Mouse (Mus musculus): ENCODE data around the gene Ltc4s.

Gene Ltc4s

DNA sequence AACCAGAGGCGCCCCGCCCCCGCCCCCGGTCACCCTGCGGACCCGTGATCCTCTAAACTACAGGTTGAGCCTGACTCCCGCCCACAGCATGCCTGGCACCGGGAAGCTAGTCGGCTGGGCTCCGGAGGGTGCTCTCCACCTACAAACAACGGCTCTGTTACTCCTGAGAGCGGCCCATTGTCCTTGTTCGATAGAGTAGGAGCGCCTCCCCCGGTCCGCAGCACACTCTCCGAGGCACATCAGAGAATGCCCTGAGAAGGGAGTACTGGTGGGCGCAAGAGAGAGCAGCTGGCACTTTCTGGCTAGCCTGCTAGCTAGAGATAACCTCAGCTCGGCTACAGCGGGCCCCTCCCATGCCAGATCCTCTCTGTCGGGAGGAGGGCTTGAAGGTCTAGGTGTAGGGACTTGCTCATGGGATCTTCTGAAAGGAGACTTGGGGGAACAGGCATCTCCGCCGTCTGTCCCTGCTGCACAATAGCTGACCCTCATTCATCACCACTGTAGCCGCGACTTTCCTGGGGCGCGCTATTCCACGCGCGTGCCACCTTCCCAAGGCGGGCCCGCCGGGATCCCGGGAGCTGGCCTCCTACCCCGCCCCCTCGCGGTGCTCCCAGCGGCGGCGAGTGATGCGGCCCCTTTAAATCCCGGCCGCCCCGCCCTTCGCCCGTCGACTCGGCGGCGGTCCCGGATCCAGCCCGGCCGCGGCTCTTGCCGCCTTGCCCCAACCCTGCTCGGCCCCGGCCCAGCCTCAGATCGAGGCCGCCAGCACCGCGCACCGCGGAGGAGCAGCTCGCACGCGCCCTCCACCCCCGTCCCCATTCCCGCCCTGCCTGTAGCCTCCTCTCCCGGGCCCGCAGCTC is 13.5 kb downstream of the Ltc4s start:
- peak; percentile 66 to 77 for DNase-seq (ENCODE audit: low spot score in 2 of 2)

DNA sequence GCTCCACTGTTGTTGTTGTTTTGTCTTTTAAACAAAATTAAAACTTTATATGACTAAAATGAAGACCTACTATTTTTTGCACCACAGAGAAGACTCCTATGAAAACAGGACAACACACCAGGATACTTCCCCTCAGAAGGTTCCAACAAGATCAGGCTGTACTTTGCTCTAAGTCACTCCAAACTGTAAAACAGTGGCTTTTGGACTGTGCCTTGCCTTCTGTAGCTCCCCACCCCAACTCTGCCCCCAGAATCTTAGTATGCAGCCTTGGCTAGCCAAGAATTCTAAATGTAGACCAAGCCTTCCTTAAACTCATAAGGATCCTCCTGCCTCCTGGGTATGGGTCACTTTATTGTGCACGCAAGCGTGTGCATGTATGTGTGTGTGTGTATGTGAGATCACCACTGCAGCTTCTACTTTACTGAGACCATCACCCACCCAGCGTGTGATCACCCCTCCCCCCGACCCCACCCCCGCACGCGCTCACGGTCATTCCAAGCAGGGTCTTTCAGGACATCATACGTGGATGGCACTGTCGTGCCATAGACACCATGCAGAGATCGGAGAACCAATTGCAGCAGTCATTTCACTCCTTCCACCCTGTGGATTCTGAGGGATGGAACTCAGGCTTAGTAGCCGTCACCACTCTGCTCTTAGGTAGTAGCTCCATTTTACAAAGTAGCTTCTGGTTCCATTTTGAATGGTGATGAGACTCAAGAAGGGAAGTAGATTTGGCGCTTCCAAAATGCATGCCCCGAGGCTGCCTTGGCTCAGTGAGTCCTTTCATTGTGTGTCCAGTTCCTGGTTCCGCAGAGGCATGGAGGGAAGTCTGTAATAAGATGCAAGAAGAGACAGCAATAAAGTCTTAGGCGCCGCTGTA is 14.4 kb downstream of the Ltc4s start:
- DNase-seq (ENCODE audit: low spot score in 2 of 2): no peak

DNA sequence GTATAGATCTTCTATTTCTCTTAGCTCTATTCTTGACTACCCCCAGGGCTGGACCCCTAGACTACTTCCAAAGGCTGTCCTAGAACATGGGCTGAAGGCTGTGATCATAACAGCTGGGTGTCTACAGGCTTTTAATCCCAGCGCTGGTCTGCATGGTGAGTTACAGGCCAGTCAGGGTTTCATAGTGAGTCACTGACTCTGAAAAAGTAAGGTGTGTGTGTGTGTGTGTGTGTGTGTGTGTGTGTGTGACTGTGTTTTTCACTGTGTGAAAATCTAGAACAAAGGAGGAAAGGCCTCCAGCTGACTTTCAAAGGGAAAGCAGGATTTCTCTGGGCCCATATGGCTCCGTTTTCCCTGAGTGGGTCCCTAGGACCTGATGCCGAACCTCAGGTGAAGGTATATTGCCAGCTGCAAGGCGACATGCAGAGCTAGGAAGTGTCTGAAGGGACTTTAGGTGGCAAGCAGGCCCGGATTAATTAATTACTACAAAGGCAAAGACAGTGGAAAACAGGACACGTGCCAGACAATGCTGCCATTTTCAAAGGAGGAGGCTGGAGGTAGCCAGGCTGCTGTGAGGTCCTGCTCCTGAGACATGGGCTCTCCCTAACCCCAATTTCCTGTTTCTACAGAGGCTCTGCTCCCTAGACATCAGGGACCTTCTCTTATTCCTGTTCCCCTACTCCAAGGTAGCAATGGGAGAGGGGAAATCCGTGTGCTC is 15.7 kb downstream of the Ltc4s start:
- DNase-seq (ENCODE audit: low spot score in 2 of 2): no peak

DNA sequence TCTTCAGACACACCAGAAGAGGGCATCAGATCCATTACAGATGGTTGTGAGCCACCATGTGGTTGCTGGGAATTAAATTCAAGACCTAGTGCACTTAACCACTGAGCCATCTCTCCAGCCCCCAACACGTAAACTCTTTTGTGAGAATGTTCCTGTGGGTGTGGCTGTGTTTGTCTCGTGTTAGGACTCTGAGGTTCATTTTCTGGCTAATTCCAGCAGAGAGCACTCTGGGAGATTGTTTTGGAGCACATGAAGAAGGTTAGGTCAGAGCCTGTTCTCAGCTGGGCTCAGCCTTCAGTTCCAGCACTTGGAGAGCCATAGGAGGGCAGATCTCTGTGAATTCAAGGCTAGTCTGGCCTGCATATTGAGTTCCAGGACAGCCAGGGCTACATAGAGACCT is 18.6 kb downstream of the Ltc4s start:
- no peak for DNase-seq (ENCODE audit: low spot score in 2 of 2)

GRCm38 (mm10) chr11:50217811-50218210 is 20.6 kb downstream of the Ltc4s start:
- DNase-seq (ENCODE audit: low spot score in 2 of 2): no peak

DNA sequence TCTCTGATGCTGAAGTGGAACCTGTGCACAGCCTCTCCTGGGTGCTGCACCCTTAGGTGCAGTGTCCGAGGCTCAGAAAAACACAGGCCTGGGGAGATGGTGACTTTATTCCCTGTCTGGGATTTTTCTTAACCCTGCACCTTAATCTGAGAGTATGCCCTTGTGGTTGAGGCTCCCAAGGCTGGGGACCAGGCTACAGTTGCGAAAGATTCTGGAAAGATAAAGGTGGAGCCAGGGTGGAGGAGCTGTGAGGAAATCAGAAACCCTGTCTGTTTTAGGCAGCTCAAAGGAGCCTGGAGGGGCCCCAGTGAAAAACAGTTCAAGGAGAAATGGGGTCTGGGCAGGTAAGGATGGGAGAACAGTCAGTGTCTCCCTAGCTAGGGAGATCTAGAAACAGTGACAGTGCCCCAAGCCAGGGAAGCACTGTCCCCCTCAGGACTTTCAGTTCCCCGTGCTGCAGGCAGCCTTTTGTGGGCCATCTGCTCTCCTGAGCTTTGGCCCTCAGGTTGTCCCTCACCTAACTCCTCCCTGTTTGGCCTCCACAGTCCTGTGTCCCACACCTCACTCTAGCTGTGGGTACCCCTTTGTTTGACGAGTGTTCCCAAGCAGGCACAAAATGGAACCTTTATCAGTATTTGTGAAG is 21.6 kb downstream of the Ltc4s start:
- DNase-seq (ENCODE audit: low spot score in 2 of 2): no peak

DNA sequence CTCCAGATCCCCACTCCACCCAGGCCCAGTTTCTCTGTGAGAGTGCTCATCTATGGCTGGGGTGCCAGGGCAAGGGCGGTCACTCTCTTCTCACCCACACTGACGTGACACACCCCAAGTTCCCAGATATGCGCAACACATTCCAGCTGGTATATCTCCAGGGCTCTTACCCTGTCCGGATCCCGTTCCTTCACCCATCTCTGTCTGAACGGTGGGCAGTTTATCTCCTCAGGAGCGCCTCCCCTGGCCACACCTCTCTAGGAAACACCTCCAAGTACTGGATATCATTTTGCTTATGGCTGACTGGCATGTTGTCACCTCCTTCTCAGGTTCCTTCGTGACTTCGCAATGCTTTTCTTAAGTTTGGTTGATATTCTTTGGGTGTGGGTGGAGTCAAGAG is 22.8 kb downstream of the Ltc4s start:
- no peak for DNase-seq (ENCODE audit: low spot score in 2 of 2)

- DNase-seq (ENCODE audit: low spot score in 2 of 2): no peak
Measured at GRCm38 (mm10) chr11:50214631-50215030, 23.8 kb downstream of the Ltc4s start.

DNA sequence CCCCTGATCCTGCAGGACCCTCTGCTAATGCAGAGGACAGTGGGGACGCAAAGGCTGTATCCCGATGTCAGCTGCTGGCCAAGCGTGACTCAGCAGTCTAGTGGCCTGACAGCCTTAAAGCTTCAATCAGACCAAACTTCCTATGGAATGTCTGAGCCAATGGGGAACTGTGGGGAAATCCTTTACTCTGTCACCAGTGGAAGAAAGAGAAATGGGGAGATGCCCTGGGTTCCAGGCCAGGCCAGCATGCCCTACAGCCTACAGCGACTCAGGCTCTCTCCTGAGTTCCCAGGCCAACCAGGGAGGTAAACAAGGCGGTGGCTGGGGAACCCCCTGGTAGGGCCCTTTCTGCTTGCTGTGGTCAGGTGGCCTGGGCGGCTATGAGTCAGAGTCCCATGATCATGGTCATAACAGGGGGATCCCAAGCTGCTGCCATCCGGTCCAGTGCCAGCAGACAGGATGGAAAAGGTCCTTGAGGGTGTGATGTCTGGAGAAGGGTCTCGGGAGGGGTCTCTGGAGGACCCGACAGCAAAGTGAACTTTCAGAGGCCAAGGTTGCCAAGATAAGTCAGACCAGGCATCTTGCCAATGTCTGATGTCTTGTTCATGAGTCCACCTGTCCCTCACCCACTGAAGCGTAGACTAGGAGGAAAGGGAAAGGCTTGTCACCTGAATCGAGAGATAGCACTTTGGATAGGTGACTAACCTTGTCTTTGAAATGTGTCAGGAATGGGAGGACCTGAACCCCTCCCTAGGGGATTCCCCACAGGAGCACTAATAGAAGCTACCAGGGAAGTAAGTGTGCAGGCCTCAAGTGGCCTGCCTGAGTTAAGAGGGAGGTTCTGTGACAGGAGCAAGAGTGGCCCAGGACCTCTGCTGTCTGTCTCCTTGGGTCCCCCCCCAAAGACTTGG is 25.3 kb downstream of the Ltc4s start:
- no peak for DNase-seq (ENCODE audit: low spot score in 2 of 2)

GRCm38 (mm10) chr11:50212060-50212739 is 26.2 kb downstream of the Ltc4s start:
- no peak for DNase-seq (ENCODE audit: low spot score in 2 of 2)

DNA sequence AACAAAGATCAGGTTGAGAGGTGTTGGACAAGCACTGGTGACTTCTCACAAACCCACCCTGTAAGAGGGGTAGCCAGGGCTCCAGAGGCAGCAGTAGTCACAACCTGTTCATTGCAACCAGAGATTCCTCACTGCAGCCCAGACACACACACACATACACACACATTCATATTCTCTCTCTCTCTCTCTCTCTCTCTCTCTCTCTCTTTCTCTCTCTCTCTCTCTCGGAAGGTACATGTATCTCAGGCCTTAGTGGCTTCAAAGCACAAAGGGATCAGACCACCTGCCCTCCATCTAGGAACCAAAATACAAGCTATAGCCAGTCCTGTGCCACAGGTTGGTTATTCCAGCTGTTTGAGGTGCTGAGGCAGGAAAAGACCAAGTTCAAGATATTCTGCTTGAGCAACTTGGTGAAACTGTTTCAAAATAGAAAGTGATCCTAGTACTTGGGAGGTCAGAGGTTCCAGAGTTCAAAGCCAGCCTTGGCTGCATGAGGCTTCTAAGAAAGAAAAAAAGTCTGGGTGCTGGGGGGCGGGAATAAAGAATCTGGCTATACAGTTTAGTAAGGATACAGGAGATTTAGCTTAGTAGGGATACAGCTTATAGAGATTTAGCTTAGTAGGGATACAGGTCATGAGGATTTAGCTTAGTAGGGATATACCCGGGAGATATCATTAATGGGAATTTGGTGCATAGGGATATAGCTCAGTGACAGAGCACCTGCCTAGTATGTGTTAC is 26.9 kb downstream of the Ltc4s start:
- no peak for DNase-seq (ENCODE audit: low spot score in 2 of 2)

DNA sequence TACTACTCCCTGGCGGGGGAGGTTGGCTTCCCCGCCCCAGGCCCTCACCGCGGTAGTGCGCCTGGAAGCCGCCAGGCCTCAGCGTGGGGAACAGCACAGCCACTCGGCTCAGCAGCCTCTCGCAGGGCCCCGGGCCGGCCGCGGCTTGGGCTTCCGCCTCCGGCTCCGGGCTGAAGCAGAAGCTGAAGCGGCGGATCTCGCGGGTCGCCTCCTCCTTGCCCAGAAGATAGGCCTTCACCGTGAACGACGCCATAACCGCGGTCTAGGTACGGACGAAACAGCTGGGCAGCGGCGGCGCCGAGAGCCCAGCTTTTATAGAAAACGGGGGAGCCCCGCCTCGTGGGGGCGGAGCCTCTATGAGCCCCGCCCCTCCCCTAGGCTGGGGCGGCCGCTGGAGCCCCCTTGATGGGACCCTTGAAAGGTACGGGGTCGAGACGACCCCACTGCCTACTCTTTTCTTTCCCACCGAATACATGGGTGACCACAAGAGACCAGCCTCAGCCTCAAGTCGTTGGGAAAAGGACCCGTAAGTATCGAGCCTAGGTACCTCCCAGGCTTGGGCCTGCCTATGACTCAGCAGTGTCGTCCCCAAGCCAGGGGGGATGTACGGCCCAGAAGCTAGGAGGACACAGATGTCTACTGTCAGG is 27.8 kb downstream of the Ltc4s start, which contains the start of the genes Sqstm1 and Mgat4b:
Sqstm1 (minus strand) TSS at position 323 of the 647 bp plus-strand sequence.
Mgat4b (plus strand) TSS at position 386 of the 647 bp plus-strand sequence.
- peak; percentile 72 to 82 for DNase-seq (ENCODE audit: low spot score in 2 of 2)

DNA sequence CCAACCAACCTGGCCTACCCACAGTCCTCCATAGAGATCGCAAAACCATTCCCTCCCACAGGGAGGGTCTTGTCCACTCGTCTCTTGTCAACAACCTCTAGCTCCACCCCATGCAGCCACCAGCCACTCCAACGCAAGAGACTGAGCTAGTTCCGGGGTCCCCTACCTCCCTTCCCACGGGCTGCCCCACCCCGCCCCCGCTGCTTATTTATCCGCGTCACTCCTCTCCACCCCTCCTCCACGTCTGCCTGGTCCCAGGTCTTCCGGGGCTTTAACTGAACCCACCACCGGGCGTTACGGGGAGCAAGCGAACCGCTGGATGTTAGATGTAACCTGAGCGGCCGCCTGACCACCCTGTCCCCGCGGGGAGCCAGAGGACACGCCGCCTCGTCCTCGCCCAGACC is 28.3 kb downstream of the Ltc4s start:
- peak; percentile 78 to 83 for DNase-seq (ENCODE audit: low spot score in 2 of 2)

- DNase-seq (ENCODE audit: low spot score in 2 of 2): no peak
Measured at GRCm38 (mm10) chr11:50208039-50208438, 30.4 kb downstream of the Ltc4s start.

GRCm38 (mm10) chr11:50207344-50207743 is 31.1 kb downstream of the Ltc4s start:
- no peak for DNase-seq (ENCODE audit: low spot score in 2 of 2)

DNA sequence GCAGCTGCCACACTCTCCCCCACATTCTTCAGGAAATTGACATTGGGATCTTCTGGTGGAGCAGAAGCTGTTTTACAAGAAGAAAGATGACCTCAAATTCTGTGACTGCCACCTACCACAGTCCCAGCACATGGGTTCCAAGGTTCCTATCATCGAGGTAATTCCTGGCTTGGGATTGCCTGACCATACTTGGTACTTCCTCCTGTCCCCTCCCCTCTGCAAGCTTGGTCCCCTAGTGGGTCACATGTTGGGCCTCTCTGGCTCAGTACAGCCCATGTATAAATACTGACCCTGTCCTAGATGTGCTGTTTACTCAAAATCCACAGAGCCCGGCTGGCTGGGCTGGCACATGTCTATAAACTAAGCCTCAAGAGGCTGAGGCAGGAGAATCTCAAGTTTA is 32.4 kb downstream of the Ltc4s start:
- DNase-seq (ENCODE audit: low spot score in 2 of 2): no peak

DNA sequence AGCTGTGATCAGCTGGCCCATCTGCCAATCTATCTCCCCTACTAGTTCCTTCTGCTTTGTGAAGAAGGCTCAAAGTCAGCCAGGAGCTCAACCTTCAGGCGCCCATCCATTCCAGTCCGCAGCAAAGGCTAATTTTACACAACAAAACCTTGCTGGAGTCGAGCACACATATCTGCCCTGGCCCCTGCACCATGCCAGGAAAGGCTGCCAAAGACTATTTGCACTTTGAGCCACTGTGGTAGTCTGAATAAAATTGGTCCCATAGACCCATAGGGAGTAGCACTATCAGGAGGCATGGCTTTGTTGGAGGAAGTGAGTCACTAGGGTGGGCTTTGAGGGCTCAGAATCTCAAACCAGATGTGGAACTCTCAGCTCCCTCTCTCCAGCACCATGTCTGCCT is 33.0 kb downstream of the Ltc4s start:
- DNase-seq (ENCODE audit: low spot score in 2 of 2): no peak

DNA sequence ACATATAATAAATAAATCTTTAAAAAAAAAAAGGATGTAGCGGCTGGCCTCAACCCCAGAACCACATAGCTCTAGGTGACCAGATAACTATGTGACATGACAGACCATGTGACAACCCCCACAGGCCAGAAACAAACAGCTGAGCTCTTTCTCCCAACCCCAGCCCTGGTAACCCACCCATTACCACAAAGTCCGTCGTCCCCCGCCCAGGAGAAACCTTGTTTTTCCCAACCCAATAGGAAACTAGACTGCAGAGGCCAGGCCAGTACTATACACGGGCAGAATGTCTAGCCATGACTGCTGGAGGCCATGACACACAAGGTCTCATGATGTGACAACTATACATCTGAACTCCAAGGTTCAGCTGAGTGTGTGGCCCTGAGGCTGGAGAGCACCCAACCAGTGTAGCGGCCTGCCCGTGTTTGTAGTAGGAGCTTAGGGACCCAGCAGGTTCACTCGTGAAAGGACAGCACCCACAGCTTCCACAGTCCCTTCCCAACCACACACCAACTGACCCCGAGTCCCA is 35.1 kb downstream of the Ltc4s start:
- no peak for DNase-seq (ENCODE audit: low spot score in 2 of 2)

All from spleen, postnatal 14 days (tissue).